Mouse (Mus musculus): ENCODE results near the gene Hsf5. TPM values are rescaled to one million over a fixed set of nuclear protein-coding genes. Genes with fewer than 3 reads are reported as not detected.
A peak's percentile ranks its signal among the peaks of the same experiment; 100 is the strongest.

Hsf5 gene
- polyA plus RNA-seq, 1 experiment from 2014 or later: 0.15 TPM

DNA sequence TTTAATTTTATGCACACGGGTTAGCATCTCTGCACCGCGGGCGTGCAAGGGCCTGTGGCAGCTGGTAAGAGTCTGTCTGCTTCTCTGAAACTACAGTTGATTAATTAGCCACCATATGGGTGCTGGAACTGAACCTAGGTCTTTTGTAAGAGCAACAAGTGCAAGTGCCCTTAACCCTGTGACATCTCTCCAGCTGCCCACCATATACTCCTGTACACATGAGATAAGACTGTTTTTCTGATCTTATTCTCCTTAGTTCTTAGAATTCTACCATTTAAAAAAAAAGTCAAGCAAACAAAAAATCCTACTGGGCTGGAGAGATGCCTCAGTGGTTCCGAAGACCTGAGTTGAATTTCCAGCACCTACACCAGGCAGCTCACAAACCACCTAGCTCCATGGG lies 86.7 kb downstream of the Hsf5 start:
- no peak for ATAC-seq
- 78% methylated on average over 5 of the region's 5 CpGs for WGBS
- H3K27ac ChIP-seq: peak overlapping the region; percentile 62; the same call in 1 of the 2 replicates
- no peak overlapping the region for H3K4me3 ChIP-seq (replicated peaks)
- no peaks in the 10 kb centered on the region for H3K36me3 ChIP-seq
- H3K27me3 ChIP-seq (replicated peaks): no peaks in the 10 kb centered on the region
- peak overlapping the region; percentile 43 for H3K4me2 ChIP-seq (replicated peaks)
- peaks cover 24% of the 10 kb centered on the region; the same call in 1 of the 2 replicates for H3K4me1 ChIP-seq (replicated peaks)
- no peaks in the 10 kb centered on the region for H3K9me3 ChIP-seq
- H3K9ac ChIP-seq: no peak overlapping the region

DNA sequence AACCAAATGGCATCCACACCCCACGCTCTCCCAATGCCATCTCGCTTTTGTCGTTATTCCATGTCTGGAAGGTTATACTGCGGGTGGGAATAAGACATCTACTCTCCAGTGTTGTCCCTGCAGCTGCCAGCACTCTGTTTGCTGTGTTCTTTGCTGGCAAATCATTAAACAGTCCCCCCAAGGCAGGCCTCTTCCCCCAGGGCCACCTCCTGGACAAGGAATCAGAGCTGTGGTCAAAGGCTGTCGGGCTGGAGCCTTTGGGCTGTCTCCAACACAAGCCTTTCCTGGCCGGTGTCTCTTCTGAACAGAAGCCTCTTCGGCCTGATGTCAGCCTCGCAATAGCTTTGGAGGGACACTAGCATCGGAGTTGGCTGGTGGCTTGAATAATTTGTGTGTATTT lies 87.3 kb downstream of the Hsf5 start:
- H3K27ac ChIP-seq: peak overlapping the region; percentile 62; the same call in 1 of the 2 replicates

DNA sequence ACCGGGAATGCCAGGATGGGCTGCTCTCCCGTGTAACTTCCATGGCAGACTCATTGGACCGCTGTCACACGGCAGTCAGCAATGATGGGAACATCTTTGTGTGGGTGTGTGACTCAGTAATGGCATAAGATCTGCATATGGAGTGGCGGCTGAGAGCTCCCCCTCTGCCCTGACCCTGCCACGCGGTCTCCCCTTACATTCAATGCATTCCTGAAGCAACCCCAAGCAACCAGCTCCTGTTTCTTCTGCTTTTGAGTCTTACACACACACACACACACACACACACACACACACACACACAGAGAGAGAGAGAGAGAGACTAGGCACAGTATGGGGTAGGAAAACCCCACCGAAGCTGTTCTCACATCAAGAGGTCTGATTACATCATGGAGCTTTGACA lies 90.6 kb downstream of the Hsf5 start:
- Histone ChIP-seq H3K36me3 (no peaks in the 10 kb centered on the region), H3K9ac (no peak overlapping the region), H3K27ac (peak overlapping the region; percentile 40; the same call in 1 of the 2 replicates), H3K4me3 (replicated peaks) (no peak overlapping the region), H3K27me3 (replicated peaks) (no peaks in the 10 kb centered on the region), H3K4me2 (replicated peaks) (no peak overlapping the region), H3K9me3 (no peaks in the 10 kb centered on the region), H3K4me1 (replicated peaks) (peaks cover 17% of the 10 kb centered on the region)
- 60% methylated on average over 8 of the region's 8 CpGs for WGBS
- ATAC-seq: no peak

More for the DNA sequence above, 87.3 kb downstream of the Hsf5 start:
- H3K4me2 ChIP-seq (replicated peaks): peak overlapping the region; percentile 43
- peaks cover 22% of the 10 kb centered on the region; the same call in 1 of the 2 replicates for H3K4me1 ChIP-seq (replicated peaks)
- H3K4me3 ChIP-seq (replicated peaks): 0 out of 2 replicates have a peak overlapping the region, but pooled peaks have one; percentile 1
- no peaks in the 10 kb centered on the region for H3K9me3 ChIP-seq
- H3K36me3 ChIP-seq: no peaks in the 10 kb centered on the region
- peak; percentile 55 for ATAC-seq
- H3K27me3 ChIP-seq (replicated peaks): no peaks in the 10 kb centered on the region
- no peak overlapping the region for H3K9ac ChIP-seq
- 59% methylated on average over 9 of the region's 9 CpGs for WGBS

DNA sequence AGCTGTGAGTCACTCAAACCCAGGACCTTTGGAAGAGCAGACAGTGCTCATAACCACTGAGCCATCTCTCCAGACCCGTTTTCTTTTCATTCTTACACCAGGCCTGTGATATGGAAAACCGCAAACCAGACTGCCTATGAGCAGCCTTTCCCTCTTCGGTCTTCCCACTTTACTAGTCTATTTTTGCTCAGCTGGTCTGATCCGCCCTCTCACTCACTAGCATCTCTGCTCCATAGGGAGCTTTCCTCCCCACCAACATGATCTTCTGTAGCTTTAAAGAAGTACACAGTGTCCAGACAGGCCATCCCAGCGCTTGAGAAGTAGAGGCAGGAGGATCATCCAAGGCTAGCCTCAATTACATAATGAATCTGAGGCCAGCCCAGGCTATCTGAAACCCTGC lies 92.0 kb downstream of the Hsf5 start:
- 74% methylated on average over 5 of the region's 5 CpGs for WGBS
- H3K9ac ChIP-seq: peak overlapping the region; percentile 13; the same call in 1 of the 2 replicates

More for the DNA sequence above, 92.0 kb downstream of the Hsf5 start:
- Histone ChIP-seq H3K27me3 (replicated peaks) (no peaks in the 10 kb centered on the region), H3K4me1 (replicated peaks) (peaks cover 17% of the 10 kb centered on the region), H3K27ac (peak overlapping the region; percentile 84), H3K36me3 (no peaks in the 10 kb centered on the region), H3K9me3 (no peaks in the 10 kb centered on the region), H3K4me2 (replicated peaks) (peak overlapping the region; percentile 57), H3K4me3 (replicated peaks) (no peak overlapping the region)
- no peak for ATAC-seq

Other genes with a start within 250 kb of the Hsf5 start
- 6.3 and 7.0 TPM in 2 replicates for gene Rad51c, start 212.2 kb upstream of the Hsf5 start, polyA plus RNA-seq (2015; fragmentation: Nextera tagmentation; extraction: Ambion mirVana)
- 0.37 and 0.96 TPM in 2 replicates for gene Tex14, start 212.1 kb upstream of the Hsf5 start, polyA plus RNA-seq (2015; fragmentation: Nextera tagmentation; extraction: Ambion mirVana)
- gene Gm11492, start 50.5 kb upstream of the Hsf5 start, polyA plus RNA-seq (2015; fragmentation: Nextera tagmentation; extraction: Ambion mirVana): not detected in 2 replicates
- 24.9 and 25.0 TPM in 2 replicates for gene Sept4, start 48.3 kb upstream of the Hsf5 start, polyA plus RNA-seq (2015; fragmentation: Nextera tagmentation; extraction: Ambion mirVana)
- 26.9 and 27.6 TPM in 2 replicates for gene Mtmr4, start 25.0 kb upstream of the Hsf5 start, polyA plus RNA-seq (2015; fragmentation: Nextera tagmentation; extraction: Ambion mirVana)
- 14.1 and 14.7 TPM in 2 replicates for gene Rnf43, start 45.6 kb downstream of the Hsf5 start, polyA plus RNA-seq (2015; fragmentation: Nextera tagmentation; extraction: Ambion mirVana)
- 117 and 121 TPM in 2 replicates for gene Supt4a, start 120.4 kb downstream of the Hsf5 start, polyA plus RNA-seq (2015; fragmentation: Nextera tagmentation; extraction: Ambion mirVana)
- 0.96 and 1.5 TPM in 2 replicates for gene Tspoap1, start 143.4 kb downstream of the Hsf5 start, polyA plus RNA-seq (2015; fragmentation: Nextera tagmentation; extraction: Ambion mirVana)
- 2.9 and 5.9 TPM in 2 replicates for gene Mpo, start 176.4 kb downstream of the Hsf5 start, polyA plus RNA-seq (2015; fragmentation: Nextera tagmentation; extraction: Ambion mirVana)
- 0.05 TPM in 1 of 2 replicates, not detected in the other for gene Lpo, start 211.1 kb downstream of the Hsf5 start, polyA plus RNA-seq (2015; fragmentation: Nextera tagmentation; extraction: Ambion mirVana)
- 10.2 and 10.5 TPM in 2 replicates for gene Mks1, start 236.1 kb downstream of the Hsf5 start, polyA plus RNA-seq (2015; fragmentation: Nextera tagmentation; extraction: Ambion mirVana)